Mouse (Mus musculus) heart, adult 2 months (tissue): ENCODE data around the gene Zxdc. TPM values are rescaled to one million over a fixed set of nuclear protein-coding genes. Genes with fewer than 3 reads are reported as not detected.
A peak's percentile ranks its signal among the peaks of the same experiment; 100 is the strongest.

ENCODE experiments used
- DNase-seq, 2 experiments: peaks; one replicate each; pipeline ENCODE4 v3.0.0; 2021
- H3K27ac ChIP-seq: fragments of 200-600 bp; 2 replicates; pipeline ENCODE4 v1.8.1; 2022
- H3K27me3 ChIP-seq: fragments of 200-500 bp; 2 replicates; pipeline ENCODE4 v1.6.1; 2012; ENCODE audit warnings: mild to moderate bottlenecking, low read length, inconsistent platforms, mixed read lengths; ENCODE audit not compliant: control insufficient read depth, insufficient read depth
- H3K36me3 ChIP-seq: fragments of 200-500 bp; 2 replicates; pipeline ENCODE4 v1.6.1; 2012; ENCODE audit warnings: low read length, inconsistent platforms; ENCODE audit not compliant: control insufficient read depth, insufficient read depth
- H3K4me1 ChIP-seq: fragments of 200-500 bp; 2 replicates; pipeline ENCODE4 v1.6.1; 2011; ENCODE audit warnings: low read length; ENCODE audit not compliant: control insufficient read depth, insufficient read depth
- H3K4me3 ChIP-seq: fragments of 200-600 bp; 2 replicates; pipeline ENCODE4 v1.8.1; 2022
- H3K79me2 ChIP-seq: fragments of 200-500 bp; replicated peaks from 2 replicates; pipeline ENCODE4 v1.6.1; 2012; ENCODE audit warnings: mild to moderate bottlenecking, inconsistent platforms, low read length, moderate library complexity, mixed read lengths; ENCODE audit not compliant: control insufficient read depth, insufficient read depth
- H3K9ac ChIP-seq: fragments of 200-500 bp; 2 replicates; pipeline ENCODE4 v1.6.1; 2012; ENCODE audit warnings: low read depth, mild to moderate bottlenecking, control low read depth, inconsistent platforms, low read length, mixed read lengths
- CTCF ChIP-seq: fragments of 200-600 bp; IDR thresholded peaks from 2 replicates; pipeline ENCODE4 v1.8.1; 2022; ENCODE audit warnings: antibody characterized with exemption, mild to moderate bottlenecking, moderate library complexity
- EP300 ChIP-seq: fragments of 200-500 bp; IDR thresholded peaks from 2 replicates; pipeline ENCODE4 v1.6.1; 2011; ENCODE audit warnings: low read depth, low read length, control low read depth; ENCODE audit not compliant: insufficient read depth
- POLR2A ChIP-seq: fragments of 200-500 bp; IDR thresholded peaks from 2 replicates; pipeline ENCODE4 v1.6.1; 2011; ENCODE audit warnings: mild to moderate bottlenecking, low read depth, low read length, control low read depth; ENCODE audit not compliant: insufficient read depth
- WGBS: fragments of 180-500 bp; shearing (Covaris S2); methylation state at CpG from one replicate; pipeline ENCODE4 v1.1.7; 2018; 5-methylcytosine and 5-hydroxymethylcytosine counted together
- intact Hi-C: fragments of 180-260 bp; cut with DNase I; formaldehyde crosslinking; loops from one replicate; pipeline ENCODE4 v1.15.1; 2025
- polyA plus RNA-seq: library from polyadenylated mRNA; depleted of rRNA; stranded (reverse); fragments of >200 nt; gene quantifications from 2 replicates; pipeline ENCODE4 v1.2.3, GENCODE M21; 2012
- total RNA-seq, 2 experiments: library from RNA; stranded (reverse); gene quantifications; 2 replicates each; pipeline ENCODE4 v1.2.3; 2021

Gene Zxdc
- total and polyA plus RNA-seq, 3 experiments, result 8.4 to 14.6 (median 12.6) TPM

- Histone ChIP-seq H3K79me2 (no peaks in the 10 kb centered on the region), H3K36me3 (no peaks in the 10 kb centered on the region), H3K27ac (no peak overlapping the region), H3K27me3 (no peaks in the 10 kb centered on the region), H3K9ac (no peak overlapping the region), H3K4me1 (peaks cover 4% of the 10 kb centered on the region), H3K4me3 (no peak overlapping the region)
- no peak for DNase-seq
- WGBS, result 76% methylated on average over 5 of the region's 5 CpGs
- intact Hi-C loops, result no loop called here
- no peak for TF ChIP-seq CTCF
- no peak for TF ChIP-seq POLR2A
- no peak for TF ChIP-seq EP300
Measured at GRCm38 (mm10) chr6:90363301-90363700, 6.0 kb upstream of the Zxdc start.

GRCm38 (mm10) chr6:90369725-90370553 lies 647 bp downstream of the Zxdc start:
- Histone ChIP-seq H3K4me3 (peak overlapping the region; percentile 93), H3K79me2 (peaks cover 3% of the 10 kb centered on the region), H3K9ac (peak overlapping the region; percentile 97), H3K36me3 (peaks cover 26% of the 10 kb centered on the region), H3K27me3 (no peaks in the 10 kb centered on the region), H3K4me1 (peaks cover 10% of the 10 kb centered on the region), H3K27ac (peak overlapping the region; percentile 83)
- TF ChIP-seq CTCF, result no peak
- TF ChIP-seq EP300, result no peak
- intact Hi-C loops, result no loop called here
- under 1% methylated on average over 88 of the region's 98 CpGs for WGBS
- DNase-seq, result peak in 1 of 2 experiments; percentile 65

- H3K4me1 ChIP-seq, result peaks cover 8% of the 10 kb centered on the region; the same call in 1 of the 2 replicates
- no peak overlapping the region for H3K4me3 ChIP-seq
- intact Hi-C loops, result no loop called here
- H3K9ac ChIP-seq, result no peak overlapping the region
- peaks cover 3% of the 10 kb centered on the region for H3K79me2 ChIP-seq
- peaks cover 27% of the 10 kb centered on the region for H3K36me3 ChIP-seq
- H3K27me3 ChIP-seq, result no peaks in the 10 kb centered on the region
- 62% methylated on average over 4 of the region's 4 CpGs for WGBS
- H3K27ac ChIP-seq, result no peak overlapping the region
- TF ChIP-seq POLR2A (no peak), EP300 (no peak), CTCF (no peak)
- DNase-seq, result no peak
Measured at GRCm38 (mm10) chr6:90374647-90375046, 5.4 kb downstream of the Zxdc start.

- Histone ChIP-seq H3K4me1 (no peaks in the 10 kb centered on the region), H3K4me3 (no peak overlapping the region), H3K27ac (no peak overlapping the region), H3K9ac (no peak overlapping the region), H3K79me2 (no peaks in the 10 kb centered on the region), H3K27me3 (no peaks in the 10 kb centered on the region), H3K36me3 (peaks cover 13% of the 10 kb centered on the region)
- TF ChIP-seq CTCF (no peak), EP300 (no peak), POLR2A (no peak)
- no peak for DNase-seq
- 96% methylated on average over 2 of the region's 2 CpGs for WGBS
- intact Hi-C loops, result no loop called here
Measured at GRCm38 (mm10) chr6:90377708-90378107, 8.4 kb downstream of the Zxdc start.

GRCm38 (mm10) chr6:90381465-90381864 lies 12.2 kb downstream of the Zxdc start:
- Histone ChIP-seq H3K4me3 (no peak overlapping the region), H3K9ac (no peak overlapping the region), H3K27me3 (no peaks in the 10 kb centered on the region), H3K79me2 (no peaks in the 10 kb centered on the region), H3K36me3 (0 out of 2 replicates have a peak, but pooled peaks cover 2% of the 10 kb centered on the region), H3K4me1 (no peaks in the 10 kb centered on the region), H3K27ac (no peak overlapping the region)
- DNase-seq, result no peak
- intact Hi-C loops, result no loop called here
- 96% methylated on average over 2 of the region's 2 CpGs for WGBS
- no peak for TF ChIP-seq POLR2A

GRCm38 (mm10) chr6:90390629-90391028 lies 21.3 kb downstream of the Zxdc start:
- Histone ChIP-seq H3K36me3 (peaks cover 5% of the 10 kb centered on the region), H3K79me2 (no peaks in the 10 kb centered on the region), H3K27me3 (no peaks in the 10 kb centered on the region), H3K4me3 (no peak overlapping the region), H3K4me1 (no peaks in the 10 kb centered on the region), H3K27ac (no peak overlapping the region), H3K9ac (no peak overlapping the region)
- TF ChIP-seq CTCF (no peak), POLR2A (no peak), EP300 (no peak)
- WGBS, result 77% methylated on average over 4 of the region's 4 CpGs
- no peak for DNase-seq
- intact Hi-C loops, result no loop called here
